Mouse (Mus musculus): ENCODE measurements around the gene Mrpl51. TPM values are rescaled to one million over a fixed set of nuclear protein-coding genes. Genes with fewer than 3 reads are reported as not detected.

Mrpl51 gene
- total RNA-seq, 2 experiments from 2014 or later, result 161 to 206 TPM

GRCm38 (mm10) chr6:125186203-125186602, 5.4 kb upstream of the Mrpl51 start:
- DNase-seq (ENCODE audit: low spot score in 2 of 2), result no peak

- DNase-seq (ENCODE audit: low spot score in 2 of 2), result no peak
These were observed 785 bp upstream of the Mrpl51 start for GRCm38 (mm10) chr6:125190816-125191215.

GRCm38 (mm10) chr6:125192016-125192714, 564 bp downstream of the Mrpl51 start:
- peak; percentile 81 to 84 for DNase-seq (ENCODE audit: low spot score in 2 of 2)

- DNase-seq (ENCODE audit: low spot score in 2 of 2), result no peak
These were observed 1.2 kb downstream of the Mrpl51 start for GRCm38 (mm10) chr6:125192841-125193240.

- DNase-seq (ENCODE audit: low spot score in 2 of 2), result no peak
These were observed 1.8 kb downstream of the Mrpl51 start for GRCm38 (mm10) chr6:125193390-125193789.

- no peak for DNase-seq (ENCODE audit: low spot score in 2 of 2)
These were observed 4.0 kb downstream of the Mrpl51 start for GRCm38 (mm10) chr6:125195541-125196075.

- no peak for DNase-seq (ENCODE audit: low spot score in 2 of 2)
These were observed 4.7 kb downstream of the Mrpl51 start for GRCm38 (mm10) chr6:125196301-125196700.

- DNase-seq (ENCODE audit: low spot score in 2 of 2), result no peak
These were observed 5.6 kb downstream of the Mrpl51 start for GRCm38 (mm10) chr6:125197166-125197565.

- no peak for DNase-seq (ENCODE audit: low spot score in 2 of 2)
These were observed 18.8 kb downstream of the Mrpl51 start for GRCm38 (mm10) chr6:125210436-125210835.

GRCm38 (mm10) chr6:125212621-125213020, 21.0 kb downstream of the Mrpl51 start:
- no peak for DNase-seq (ENCODE audit: low spot score in 2 of 2)

- no peak for DNase-seq (ENCODE audit: low spot score in 2 of 2)
These were observed 21.5 kb downstream of the Mrpl51 start for GRCm38 (mm10) chr6:125213129-125213528.

GRCm38 (mm10) chr6:125213715-125214114, 22.1 kb downstream of the Mrpl51 start:
- no peak for DNase-seq (ENCODE audit: low spot score in 2 of 2)

- peak; percentile 94 to 97 for DNase-seq (ENCODE audit: low spot score in 2 of 2)
These were observed 23.8 kb downstream of the Mrpl51 start, which contains the start of gene Vamp1 for GRCm38 (mm10) chr6:125215148-125215954. Gene Vamp1, plus strand, starts transcription at chr6:125215551.

- DNase-seq (ENCODE audit: low spot score in 2 of 2), result no peak
These were observed 25.3 kb downstream of the Mrpl51 start for GRCm38 (mm10) chr6:125216898-125217297.

GRCm38 (mm10) chr6:125217899-125218298, 26.3 kb downstream of the Mrpl51 start:
- DNase-seq (ENCODE audit: low spot score in 2 of 2), result no peak

GRCm38 (mm10) chr6:125218963-125219362, 27.4 kb downstream of the Mrpl51 start:
- no peak for DNase-seq (ENCODE audit: low spot score in 2 of 2)

- DNase-seq (ENCODE audit: low spot score in 2 of 2), result no peak
These were observed 29.6 kb downstream of the Mrpl51 start for GRCm38 (mm10) chr6:125221115-125221745.

GRCm38 (mm10) chr6:125222146-125222545, 30.5 kb downstream of the Mrpl51 start:
- no peak for DNase-seq (ENCODE audit: low spot score in 2 of 2)

- no peak for DNase-seq (ENCODE audit: low spot score in 2 of 2)
These were observed 31.0 kb downstream of the Mrpl51 start for GRCm38 (mm10) chr6:125222577-125222976.

GRCm38 (mm10) chr6:125225518-125226115, 34.0 kb downstream of the Mrpl51 start:
- DNase-seq (ENCODE audit: low spot score in 2 of 2), result no peak

- DNase-seq (ENCODE audit: low spot score in 2 of 2), result no peak
These were observed 39.0 kb downstream of the Mrpl51 start for GRCm38 (mm10) chr6:125230571-125230970.
